Comparison of ENCODE assay signal across 14 mouse cellular contexts in the genomic region with DNA sequence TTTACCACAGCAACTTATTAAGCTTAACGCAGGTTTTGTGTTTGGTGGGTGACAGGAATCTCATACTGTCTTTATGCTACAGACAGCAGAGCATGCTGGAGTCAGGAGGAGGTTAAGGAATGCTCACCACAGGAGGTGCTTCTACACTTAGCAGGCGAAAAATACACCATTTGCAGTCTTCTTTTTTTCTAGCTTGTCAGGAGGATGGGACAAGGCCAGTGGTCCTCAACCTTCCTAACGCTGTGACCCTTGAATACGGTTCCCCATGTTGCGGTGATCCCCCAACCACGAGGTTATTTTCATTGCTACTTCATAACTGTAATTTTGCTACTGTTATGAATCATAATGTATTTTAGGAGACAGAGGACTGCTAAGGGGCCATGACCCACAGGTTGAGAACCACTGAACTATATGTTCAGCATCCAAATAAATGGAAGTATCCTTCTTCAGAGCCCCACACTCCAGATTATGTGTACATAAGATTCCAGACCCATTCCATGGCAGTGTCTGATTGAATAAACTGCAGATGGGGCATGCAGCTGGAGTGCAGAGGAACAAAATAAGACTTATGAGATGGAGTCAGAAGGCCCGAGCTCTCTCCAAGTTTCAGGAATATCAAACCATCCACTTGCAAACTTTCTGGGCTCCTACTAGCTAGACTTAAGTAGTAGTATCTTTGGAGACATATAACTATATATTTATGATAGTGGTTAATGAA. TPM values are rescaled to one million over a fixed set of nuclear protein-coding genes. Genes with fewer than 3 reads are reported as not detected.
DNase-seq lines count a peak whose midpoint lies in the region; ATAC-seq and TF ChIP-seq lines count a peak whose summit lies in the region.
"Had no signal": no experiment of that assay in that cellular context is flagged by ENCODE, and none has a peak within 500 bp of the region (broad histone marks: within the 10 kb centered on the region; RNA-seq: fewer than 3 reads in every experiment).

No protein-coding gene starts in this region.

- TF ChIP-seq EP300 in stomach, postnatal 0 days (optimal IDR thresholded peaks at IDR 0.05) = no peak

- H3K9me3 ChIP-seq in intestine, postnatal 0 days (ENCODE audit: control insufficient read depth) = no peaks in the 10 kb centered on the region
- H3K9me3 ChIP-seq in stomach, postnatal 0 days (ENCODE audit: control insufficient read depth, low read length) = no peaks in the 10 kb centered on the region
- H3K9me3 ChIP-seq: G1E; lung, embryonic 15.5 days; neural tube, embryonic 13.5 days had no signal

- peak overlapping the region; percentile 96 for H3K27ac ChIP-seq in intestine, postnatal 0 days (ENCODE audit: low read depth, low read length)
- H3K27ac ChIP-seq in stomach, postnatal 0 days (replicated peaks) = peak overlapping the region; percentile 94
- H3K27ac ChIP-seq: neural tube, embryonic 13.5 days had no signal

- no peaks in the 10 kb centered on the region for H3K27me3 ChIP-seq in intestine, postnatal 0 days (replicated peaks; ENCODE audit: control insufficient read depth, insufficient read depth, low read length)
- H3K27me3 ChIP-seq in stomach, postnatal 0 days (ENCODE audit: control insufficient read depth, insufficient read depth, low read length) = no peaks in the 10 kb centered on the region
- H3K27me3 ChIP-seq: lung, embryonic 15.5 days; neural tube, embryonic 13.5 days had no signal

- TF ChIP-seq POLR2A in lung, adult 2 months (IDR thresholded peaks at IDR 0.05; ENCODE audit: borderline replicate concordance, extremely low read depth, low read depth, low read length) = peak; percentile 20; the same call in 1 of the 2 replicates

- ATAC-seq in intestine, postnatal 0 days = no peak
- ATAC-seq in stomach, postnatal 0 days (ENCODE audit: low FRiP score, low TSS enrichment) = no peak
- no peak for ATAC-seq in cerebellum, adult (ENCODE audit: insufficient number of reproducible peaks, low FRiP score, low TSS enrichment)
- ATAC-seq: forebrain, postnatal 0 days had no signal

- no peak overlapping the region for H3K9ac ChIP-seq in intestine, postnatal 0 days (ENCODE audit: low read depth, low read length)
- H3K9ac ChIP-seq in stomach, postnatal 0 days (ENCODE audit: low read length) = no peak overlapping the region
- H3K9ac ChIP-seq: forebrain, postnatal 0 days; lung, embryonic 15.5 days; neural tube, embryonic 13.5 days had no signal

- H3K4me1 ChIP-seq in lung, adult 2 months (ENCODE audit: control insufficient read depth, insufficient read depth, low read length) = peaks cover 33% of the 10 kb centered on the region
- H3K4me1 ChIP-seq in intestine, postnatal 0 days (replicated peaks; ENCODE audit: control insufficient read depth, insufficient read depth, low read length) = peaks cover 7% of the 10 kb centered on the region; the same call in 1 of the 2 replicates
- peaks cover 12% of the 10 kb centered on the region for H3K4me1 ChIP-seq in stomach, postnatal 0 days (replicated peaks; ENCODE audit: control insufficient read depth, insufficient read depth)

- H3K4me3 ChIP-seq in lung, adult 2 months (replicated peaks; ENCODE audit: extremely low read depth, low read depth, low read length) = no peak overlapping the region
- no peak overlapping the region for H3K4me3 ChIP-seq in intestine, postnatal 0 days (ENCODE audit: low read depth, low read length)
- no peak overlapping the region for H3K4me3 ChIP-seq in stomach, postnatal 0 days (ENCODE audit: low read depth, low read length)
- H3K4me3 ChIP-seq: lung, embryonic 15.5 days; neural tube, embryonic 13.5 days had no signal

- TF ChIP-seq CTCF in lung, adult 2 months (IDR thresholded peaks at IDR 0.05; ENCODE audit: insufficient read depth, low read length) = no peak
- no peak for TF ChIP-seq CTCF in intestine, postnatal 0 days (IDR thresholded peaks at IDR 0.05; ENCODE audit: low read depth)
- no peak for TF ChIP-seq CTCF in stomach, postnatal 0 days (IDR thresholded peaks at IDR 0.05; ENCODE audit: low read depth)

- H3K4me2 ChIP-seq in intestine, postnatal 0 days (replicated peaks; ENCODE audit: low read depth) = peak overlapping the region; percentile 13; the same call in 1 of the 2 replicates
- H3K4me2 ChIP-seq in stomach, postnatal 0 days (replicated peaks; ENCODE audit: low read depth) = no peak overlapping the region
- H3K4me2 ChIP-seq: neural tube, embryonic 13.5 days had no signal

- H3K36me3 ChIP-seq in intestine, postnatal 0 days (ENCODE audit: control insufficient read depth, insufficient read depth) = no peaks in the 10 kb centered on the region
- no peaks in the 10 kb centered on the region for H3K36me3 ChIP-seq in stomach, postnatal 0 days (ENCODE audit: control insufficient read depth, insufficient read depth, low read length)
- H3K36me3 ChIP-seq: lung, embryonic 15.5 days had no signal

- DNase-seq in lung, adult 2 months = no peak
- no peak for DNase-seq in lung, postnatal 36 days
- peak; percentile 64 for DNase-seq in adipocyte (ENCODE audit: low spot score)
- DNase-seq in stomach, postnatal 0 days (ENCODE audit: low spot score) = no peak
- no peak for DNase-seq in c-Kit-positive CD71-positive TER-119-positive erythroid progenitor cells, embryonic 14.5 days (ENCODE audit: low spot score)
- DNase-seq: forebrain, postnatal 0 days; heart, postnatal 36 days; kidney, adult 11 months; midbrain, embryonic 14.5 days had no signal

- 83% methylated on average over 7 of the region's 7 CpGs for WGBS in lung, adult 2 months
- 82% methylated on average over 7 of the region's 7 CpGs for WGBS in intestine, postnatal 0 days
- 89% methylated on average over 7 of the region's 7 CpGs for WGBS in stomach, postnatal 0 days

RNA-seq across cellular contexts. Expression of gene Tubd1, which starts 37.9 kb away (rescaled TPM):
- polyA plus RNA-seq in lung, adult 2 months (2012; rRNA removed) = 2.6 and 4.0 TPM in 2 replicates
- 4.7 and 5.9 TPM in 2 replicates for polyA plus RNA-seq in intestine, postnatal 0 days (2015; fragmentation: Nextera tagmentation; extraction: Ambion mirVana)
- polyA plus RNA-seq in stomach, postnatal 0 days (2015; fragmentation: Nextera tagmentation; extraction: Ambion mirVana) = 7.6 and 7.8 TPM in 2 replicates

RNA-seq across cellular contexts. Expression of gene Rps6kb1, which starts 38.1 kb away (rescaled TPM):
- polyA plus RNA-seq in lung, adult 2 months (2012; rRNA removed) = 5.3 and 7.4 TPM in 2 replicates
- polyA plus RNA-seq in intestine, postnatal 0 days (2015; fragmentation: Nextera tagmentation; extraction: Ambion mirVana) = 37.9 and 39.9 TPM in 2 replicates
- polyA plus RNA-seq in stomach, postnatal 0 days (2015; fragmentation: Nextera tagmentation; extraction: Ambion mirVana) = 40.7 and 42.3 TPM in 2 replicates
